Mouse (Mus musculus) heart, adult 2 months (tissue): Measurements from ENCODE around the gene Galnt9.

Experiments used
- CTCF ChIP-seq: fragments of 200-600 bp; IDR thresholded peaks from 2 replicates; pipeline ENCODE4 v1.8.1; 2022; ENCODE audit warnings: antibody characterized with exemption, mild to moderate bottlenecking, moderate library complexity
- EP300 ChIP-seq: fragments of 200-500 bp; IDR thresholded peaks from 2 replicates; pipeline ENCODE4 v1.6.1; 2011; ENCODE audit warnings: low read depth, low read length, control low read depth; ENCODE audit not compliant: insufficient read depth
- POLR2A ChIP-seq: fragments of 200-500 bp; IDR thresholded peaks from 2 replicates; pipeline ENCODE4 v1.6.1; 2011; ENCODE audit warnings: mild to moderate bottlenecking, low read depth, low read length, control low read depth; ENCODE audit not compliant: insufficient read depth

DNA sequence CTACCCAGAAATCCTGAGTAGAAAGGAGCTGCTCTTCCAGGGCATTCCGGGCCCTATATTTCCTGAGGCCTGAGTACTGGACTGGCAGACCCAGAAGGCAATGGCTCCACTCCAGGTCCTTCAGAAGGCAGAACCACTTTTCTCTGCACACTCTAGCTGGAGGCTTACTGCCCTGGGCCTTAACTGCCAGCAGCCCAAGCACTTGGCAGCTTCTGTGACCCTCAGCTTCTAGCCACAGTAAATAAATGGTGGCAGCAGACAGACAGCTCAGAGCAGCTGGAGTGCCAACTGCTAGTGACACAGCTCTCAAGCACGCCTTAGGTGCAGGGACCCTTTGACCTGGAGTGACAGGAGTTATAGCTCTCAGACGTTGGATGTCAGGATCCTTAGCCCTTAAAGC is 63.6 kb downstream of the Galnt9 start:
- no peak for TF ChIP-seq EP300
- no peak for TF ChIP-seq POLR2A
- no peak for TF ChIP-seq CTCF
